Mouse (Mus musculus) liver, embryonic 14.5 days (tissue): ENCODE results near the gene Inpp5a.

Source experiments
- CTCF ChIP-seq: IDR thresholded peaks from 2 replicates; pipeline ENCODE4 v1.5.1; 2016; ENCODE audit warnings: antibody characterized with exemption, low read depth, control low read depth
- EP300 ChIP-seq: IDR thresholded peaks from 2 replicates; pipeline ENCODE4 v1.6.1; 2016; ENCODE audit warnings: antibody characterized with exemption, low read depth

GRCm38 (mm10) chr7:139368218-139368617, 20.7 kb upstream of the Inpp5a start:
- TF ChIP-seq CTCF (no peak), EP300 (no peak)
